Mouse (Mus musculus) ovary, adult 18-20 months (tissue): ENCODE measurements at regions not wholly inside any gene's neighbourhood (a gene's known extent, or its start where the extent isn't known, plus 50 kb on each side); places are given as distances from the start of the nearest gene placed in this dataset.

Experiments used
- DNase-seq: peaks from one replicate; pipeline ENCODE4 v3.0.0; 2022; ENCODE audit warnings: low spot score, mixed read lengths

- DNase-seq, result peak; percentile 44
Measured at GRCm38 (mm10) chr4:114665684-114666083, 155.8 kb upstream of the Gm12830 start.

GRCm38 (mm10) chr4:114666238-114666978 is 155.1 kb upstream of the Gm12830 start:
- no peak for DNase-seq

- DNase-seq, result no peak
Measured at GRCm38 (mm10) chr4:114666979-114667328, 154.6 kb upstream of the Gm12830 start.

- no peak for DNase-seq
Measured at GRCm38 (mm10) chr4:114672096-114672720, 149.3 kb upstream of the Gm12830 start.

GRCm38 (mm10) chr4:114676908-114677898 is 144.3 kb upstream of the Gm12830 start:
- no peak for DNase-seq

- DNase-seq, result no peak
Measured at GRCm38 (mm10) chr4:114678053-114678941, 143.2 kb upstream of the Gm12830 start.

GRCm38 (mm10) chr4:114680360-114680759 is 141.2 kb upstream of the Gm12830 start:
- no peak for DNase-seq

- no peak for DNase-seq
Measured at GRCm38 (mm10) chr4:114682955-114683354, 138.6 kb upstream of the Gm12830 start.

GRCm38 (mm10) chr4:114683696-114684095 is 137.8 kb upstream of the Gm12830 start:
- DNase-seq, result no peak

- DNase-seq, result no peak
Measured at GRCm38 (mm10) chr4:114684844-114685382, 136.6 kb upstream of the Gm12830 start.

- DNase-seq, result no peak
Measured at GRCm38 (mm10) chr4:114685454-114685853, 136.1 kb upstream of the Gm12830 start.

GRCm38 (mm10) chr4:114686091-114686490 is 135.4 kb upstream of the Gm12830 start:
- no peak for DNase-seq

GRCm38 (mm10) chr4:114688356-114688972 is 133.1 kb upstream of the Gm12830 start:
- DNase-seq, result no peak

- no peak for DNase-seq
Measured at GRCm38 (mm10) chr4:114688973-114689371, 132.6 kb upstream of the Gm12830 start.

GRCm38 (mm10) chr4:114705586-114705985 is 115.9 kb upstream of the Gm12830 start:
- no peak for DNase-seq

GRCm38 (mm10) chr4:114710182-114710909 is 111.2 kb upstream of the Gm12830 start:
- no peak for DNase-seq

- no peak for DNase-seq
Measured at GRCm38 (mm10) chr4:114711082-114711481, 110.4 kb upstream of the Gm12830 start.

GRCm38 (mm10) chr4:114712005-114712665 is 109.4 kb upstream of the Gm12830 start:
- no peak for DNase-seq

GRCm38 (mm10) chr4:114712921-114713527 is 108.5 kb upstream of the Gm12830 start:
- no peak for DNase-seq
